Mouse (Mus musculus): ENCODE results near the gene Insm1. TPM values are rescaled to one million over a fixed set of nuclear protein-coding genes. Genes with fewer than 3 reads are reported as not detected.

Gene Insm1
- polyA plus RNA-seq, 1 experiment = not detected

DNA sequence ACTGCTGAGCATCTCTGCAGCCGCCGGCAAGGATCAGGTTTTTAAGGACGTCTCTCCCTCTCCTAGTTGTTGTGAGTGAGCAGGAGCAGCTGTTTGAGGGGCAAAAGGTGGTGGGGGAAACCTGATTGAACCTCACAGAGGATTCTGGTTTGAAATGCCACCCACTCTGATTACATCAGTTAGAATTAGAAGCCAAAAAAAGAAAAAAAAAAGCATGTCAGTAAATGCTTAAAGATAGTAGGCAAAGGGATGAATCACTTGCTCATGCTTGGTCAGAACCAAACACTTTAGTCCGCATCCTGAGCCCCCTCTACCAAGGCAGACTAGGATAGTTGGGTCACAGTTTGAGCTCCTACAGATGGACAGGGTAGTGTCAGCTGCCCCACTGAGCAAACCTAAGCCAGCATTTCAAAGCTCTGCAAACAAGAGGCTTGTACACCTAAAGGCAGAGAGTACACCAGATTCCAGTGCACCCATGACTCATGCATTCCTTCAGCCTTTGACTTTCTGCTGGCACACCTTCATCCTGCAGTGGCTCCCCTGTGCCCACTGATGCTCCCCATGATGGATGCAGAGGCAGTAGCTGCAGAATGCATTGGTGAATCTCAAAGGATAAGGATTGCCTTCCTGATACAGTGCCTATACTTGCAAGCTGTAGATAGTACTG is 24.8 kb downstream of the Insm1 start:
- Histone ChIP-seq H3K4me1 (ENCODE audit: control insufficient read depth, insufficient read depth, low read length) (no peaks in the 10 kb centered on the region), H3K27me3 (ENCODE audit: control insufficient read depth, insufficient read depth, low read length) (no peaks in the 10 kb centered on the region), H3K27ac (ENCODE audit: control insufficient read depth, insufficient read depth, low read depth, low read length) (no peak overlapping the region), H3K4me3 (ENCODE audit: control insufficient read depth, low read depth, low read length) (no peak overlapping the region), H3K36me3 (ENCODE audit: control insufficient read depth, insufficient read depth, low read length) (peaks cover 3% of the 10 kb centered on the region; the same call in 1 of the 2 replicates)
- TF ChIP-seq CTCF (IDR thresholded peaks at IDR 0.05; ENCODE audit: control insufficient read depth, insufficient read depth, insufficient replicate concordance, low read depth, low read length) (no peak), POLR2A (IDR thresholded peaks at IDR 0.05; ENCODE audit: control insufficient read depth, low read depth, low read length) (no peak)

DNA sequence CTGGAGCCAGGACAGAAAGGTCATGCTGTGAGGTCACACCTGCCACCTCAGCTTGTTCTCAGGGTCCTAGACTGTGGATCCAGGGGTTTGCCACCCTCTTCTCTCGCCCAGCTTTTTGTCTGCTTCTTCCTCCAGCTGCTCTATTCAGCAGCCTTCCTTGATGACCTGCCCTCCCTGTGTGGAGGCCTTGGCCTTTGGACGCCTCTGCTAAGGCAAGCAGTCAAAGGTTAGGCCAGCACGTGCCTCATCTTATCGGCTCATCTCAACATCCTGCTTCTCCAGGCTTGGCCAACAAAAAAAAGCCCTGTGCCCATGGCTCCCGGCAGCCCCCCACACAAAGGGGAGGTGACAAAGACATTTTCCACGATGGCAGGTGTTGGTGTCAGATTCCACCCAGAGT is 25.9 kb downstream of the Insm1 start:
- no peak overlapping the region for H3K27ac ChIP-seq (ENCODE audit: control insufficient read depth, insufficient read depth, low read depth, low read length)

DNA sequence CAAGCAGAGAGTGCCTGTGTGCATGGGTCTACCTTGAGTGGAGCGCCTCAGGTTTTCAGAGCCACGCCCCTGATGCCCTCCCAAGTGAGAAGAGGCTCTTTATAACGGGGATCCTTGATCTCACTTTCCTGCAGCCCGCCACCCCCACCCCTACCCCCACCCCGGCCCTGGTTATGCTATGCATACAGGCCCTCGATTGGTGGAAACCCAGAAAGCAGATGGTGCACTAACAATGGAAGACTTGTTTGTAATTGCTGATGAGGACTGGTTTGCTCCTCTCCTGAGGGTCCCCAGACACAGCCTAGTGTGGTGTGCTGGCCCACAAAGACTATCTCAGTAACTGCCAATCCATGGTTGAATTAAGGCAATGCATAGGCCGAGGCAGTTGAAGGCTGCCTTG is 27.3 kb downstream of the Insm1 start:
- Histone ChIP-seq H3K27ac (ENCODE audit: control insufficient read depth, insufficient read depth, low read depth, low read length) (no peak overlapping the region), H3K27me3 (ENCODE audit: control insufficient read depth, insufficient read depth, low read length) (no peaks in the 10 kb centered on the region), H3K36me3 (ENCODE audit: control insufficient read depth, insufficient read depth, low read length) (peaks cover 3% of the 10 kb centered on the region; the same call in 1 of the 2 replicates), H3K4me1 (ENCODE audit: control insufficient read depth, insufficient read depth, low read length) (no peaks in the 10 kb centered on the region), H3K4me3 (ENCODE audit: control insufficient read depth, low read depth, low read length) (no peak overlapping the region)
- TF ChIP-seq CTCF (IDR thresholded peaks at IDR 0.05; ENCODE audit: control insufficient read depth, insufficient read depth, insufficient replicate concordance, low read depth, low read length) (no peak), POLR2A (IDR thresholded peaks at IDR 0.05; ENCODE audit: control insufficient read depth, low read depth, low read length) (no peak)

More for the DNA sequence above, 25.9 kb downstream of the Insm1 start:
- Histone ChIP-seq H3K4me1 (ENCODE audit: control insufficient read depth, insufficient read depth, low read length) (no peaks in the 10 kb centered on the region), H3K4me3 (ENCODE audit: control insufficient read depth, low read depth, low read length) (no peak overlapping the region), H3K27me3 (ENCODE audit: control insufficient read depth, insufficient read depth, low read length) (no peaks in the 10 kb centered on the region), H3K36me3 (ENCODE audit: control insufficient read depth, insufficient read depth, low read length) (peaks cover 3% of the 10 kb centered on the region; the same call in 1 of the 2 replicates)
- no peak for TF ChIP-seq CTCF (IDR thresholded peaks at IDR 0.05; ENCODE audit: control insufficient read depth, insufficient read depth, insufficient replicate concordance, low read depth, low read length)
- no peak for TF ChIP-seq POLR2A (IDR thresholded peaks at IDR 0.05; ENCODE audit: control insufficient read depth, low read depth, low read length)

DNA sequence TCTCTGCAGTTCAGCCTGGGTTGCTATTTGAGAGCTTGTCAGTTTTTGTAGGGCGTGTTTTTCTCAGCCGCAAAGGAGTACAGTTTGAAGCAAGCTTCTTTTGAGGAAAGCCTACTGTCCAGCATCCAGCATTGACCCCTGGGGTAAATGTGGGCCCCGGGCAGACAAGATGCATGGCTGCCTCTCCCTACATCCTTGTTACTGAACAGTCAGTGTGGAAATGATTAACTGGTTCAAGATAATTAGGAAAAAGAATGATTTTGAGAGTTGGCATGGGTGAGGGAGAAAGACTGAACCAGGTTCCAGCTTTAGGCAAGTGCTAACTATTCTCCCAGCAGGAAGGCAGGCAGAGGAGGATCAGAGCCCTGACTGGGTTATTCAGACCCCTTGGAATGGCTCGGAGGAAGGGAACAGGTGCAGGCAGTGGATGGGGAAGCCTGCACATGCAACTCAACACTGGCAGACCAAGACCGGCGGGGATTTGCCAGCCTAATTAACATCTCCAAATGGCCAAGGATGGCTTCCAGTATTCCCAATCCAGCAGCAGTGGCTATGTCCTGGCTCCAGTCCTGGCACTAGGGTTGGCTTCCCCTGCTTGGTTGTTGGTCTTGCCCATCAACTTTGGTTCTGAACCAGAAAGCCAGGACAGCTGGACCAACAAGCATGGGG is 28.6 kb downstream of the Insm1 start:
- Histone ChIP-seq H3K27me3 (ENCODE audit: control insufficient read depth, insufficient read depth, low read length) (no peaks in the 10 kb centered on the region), H3K4me3 (ENCODE audit: control insufficient read depth, low read depth, low read length) (no peak overlapping the region), H3K36me3 (ENCODE audit: control insufficient read depth, insufficient read depth, low read length) (no peaks in the 10 kb centered on the region), H3K27ac (ENCODE audit: control insufficient read depth, insufficient read depth, low read depth, low read length) (no peak overlapping the region), H3K4me1 (ENCODE audit: control insufficient read depth, insufficient read depth, low read length) (no peaks in the 10 kb centered on the region)
- TF ChIP-seq CTCF (IDR thresholded peaks at IDR 0.05; ENCODE audit: control insufficient read depth, insufficient read depth, insufficient replicate concordance, low read depth, low read length) (no peak), POLR2A (IDR thresholded peaks at IDR 0.05; ENCODE audit: control insufficient read depth, low read depth, low read length) (no peak)

DNA sequence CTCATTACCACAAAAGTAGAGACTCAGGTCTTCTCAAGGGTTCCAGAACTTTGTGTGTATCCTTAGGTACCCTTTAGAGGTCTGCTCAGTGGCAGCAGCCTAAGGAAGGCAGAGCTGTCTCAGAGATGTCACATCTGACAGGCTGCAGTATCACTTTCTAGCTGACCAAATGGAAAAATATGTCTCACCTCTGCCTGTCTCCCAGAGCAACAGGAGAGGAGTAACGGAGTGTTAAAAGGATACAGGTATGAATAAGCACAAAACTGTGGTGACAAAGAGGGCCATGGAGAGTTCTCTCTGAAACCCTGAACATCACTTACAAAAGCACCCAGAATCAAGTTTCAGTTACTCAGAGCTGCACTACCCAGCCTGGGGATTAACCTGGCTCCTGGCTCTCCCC is 32.7 kb downstream of the Insm1 start:
- Histone ChIP-seq H3K27me3 (ENCODE audit: control insufficient read depth, insufficient read depth, low read length) (no peaks in the 10 kb centered on the region), H3K4me3 (ENCODE audit: control insufficient read depth, low read depth, low read length) (no peak overlapping the region), H3K27ac (ENCODE audit: control insufficient read depth, insufficient read depth, low read depth, low read length) (no peak overlapping the region), H3K36me3 (ENCODE audit: control insufficient read depth, insufficient read depth, low read length) (no peaks in the 10 kb centered on the region), H3K4me1 (ENCODE audit: control insufficient read depth, insufficient read depth, low read length) (no peaks in the 10 kb centered on the region)
- TF ChIP-seq POLR2A (IDR thresholded peaks at IDR 0.05; ENCODE audit: control insufficient read depth, low read depth, low read length) (no peak), CTCF (IDR thresholded peaks at IDR 0.05; ENCODE audit: control insufficient read depth, insufficient read depth, insufficient replicate concordance, low read depth, low read length) (no peak)

DNA sequence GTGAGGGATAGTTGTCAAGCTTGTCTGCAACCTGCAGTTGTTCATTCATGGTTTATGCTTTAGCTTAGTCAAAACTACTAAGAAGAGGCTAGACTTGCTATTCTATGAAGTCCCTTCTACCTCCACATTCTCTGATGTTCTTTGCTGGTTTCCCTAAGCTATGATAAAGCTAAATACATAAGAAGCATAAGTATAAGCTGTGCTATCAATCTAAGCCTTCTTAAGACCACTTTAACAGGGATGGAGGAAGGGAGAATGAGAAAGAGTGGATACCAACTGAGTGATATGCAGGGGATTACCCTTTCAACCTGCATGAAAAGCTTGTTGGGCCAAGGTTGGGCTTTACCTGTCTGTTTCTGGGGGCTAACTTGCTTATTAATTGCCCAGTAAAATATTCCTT is 33.9 kb downstream of the Insm1 start:
- Histone ChIP-seq H3K4me3 (ENCODE audit: control insufficient read depth, low read depth, low read length) (no peak overlapping the region), H3K27me3 (ENCODE audit: control insufficient read depth, insufficient read depth, low read length) (no peaks in the 10 kb centered on the region), H3K27ac (ENCODE audit: control insufficient read depth, insufficient read depth, low read depth, low read length) (no peak overlapping the region), H3K4me1 (ENCODE audit: control insufficient read depth, insufficient read depth, low read length) (no peaks in the 10 kb centered on the region), H3K36me3 (ENCODE audit: control insufficient read depth, insufficient read depth, low read length) (no peaks in the 10 kb centered on the region)
- TF ChIP-seq CTCF (IDR thresholded peaks at IDR 0.05; ENCODE audit: control insufficient read depth, insufficient read depth, insufficient replicate concordance, low read depth, low read length) (no peak), POLR2A (IDR thresholded peaks at IDR 0.05; ENCODE audit: control insufficient read depth, low read depth, low read length) (no peak)

DNA sequence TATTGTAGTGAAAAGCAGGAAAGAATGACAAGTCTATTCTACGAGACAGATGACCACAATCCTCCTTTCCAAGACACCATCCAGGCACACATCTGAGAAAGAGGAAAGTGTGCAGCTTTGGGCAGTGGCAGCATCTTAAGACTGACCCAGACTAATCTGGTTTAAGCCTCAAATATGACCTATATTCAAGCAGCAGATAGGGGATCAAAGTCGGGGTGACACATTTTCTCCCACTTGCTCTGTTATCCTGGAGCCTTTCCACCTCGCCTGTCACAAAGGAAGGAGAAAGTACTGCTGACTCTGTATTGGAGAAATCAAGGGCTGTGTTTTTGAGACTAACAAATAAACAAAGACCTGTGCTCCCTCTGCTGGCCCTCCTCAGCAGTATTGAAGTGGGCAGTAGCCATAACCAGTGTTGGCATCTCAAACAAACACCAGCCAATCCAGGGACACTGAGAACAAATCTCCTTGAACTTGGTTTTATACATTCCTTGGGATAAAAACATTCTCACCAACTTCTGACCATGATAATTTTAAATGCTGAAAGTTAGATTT is 34.7 kb downstream of the Insm1 start:
- no peak overlapping the region for H3K27ac ChIP-seq (ENCODE audit: control insufficient read depth, insufficient read depth, low read depth, low read length)
- H3K36me3 ChIP-seq (ENCODE audit: control insufficient read depth, insufficient read depth, low read length) = no peaks in the 10 kb centered on the region
- no peak overlapping the region for H3K4me3 ChIP-seq (ENCODE audit: control insufficient read depth, low read depth, low read length)
- no peak for TF ChIP-seq CTCF (IDR thresholded peaks at IDR 0.05; ENCODE audit: control insufficient read depth, insufficient read depth, insufficient replicate concordance, low read depth, low read length)
- no peak for TF ChIP-seq POLR2A (IDR thresholded peaks at IDR 0.05; ENCODE audit: control insufficient read depth, low read depth, low read length)
- no peaks in the 10 kb centered on the region for H3K27me3 ChIP-seq (ENCODE audit: control insufficient read depth, insufficient read depth, low read length)
- H3K4me1 ChIP-seq (ENCODE audit: control insufficient read depth, insufficient read depth, low read length) = no peaks in the 10 kb centered on the region
